ENCODE assay signal across 8 mouse cellular contexts in the genomic region with DNA sequence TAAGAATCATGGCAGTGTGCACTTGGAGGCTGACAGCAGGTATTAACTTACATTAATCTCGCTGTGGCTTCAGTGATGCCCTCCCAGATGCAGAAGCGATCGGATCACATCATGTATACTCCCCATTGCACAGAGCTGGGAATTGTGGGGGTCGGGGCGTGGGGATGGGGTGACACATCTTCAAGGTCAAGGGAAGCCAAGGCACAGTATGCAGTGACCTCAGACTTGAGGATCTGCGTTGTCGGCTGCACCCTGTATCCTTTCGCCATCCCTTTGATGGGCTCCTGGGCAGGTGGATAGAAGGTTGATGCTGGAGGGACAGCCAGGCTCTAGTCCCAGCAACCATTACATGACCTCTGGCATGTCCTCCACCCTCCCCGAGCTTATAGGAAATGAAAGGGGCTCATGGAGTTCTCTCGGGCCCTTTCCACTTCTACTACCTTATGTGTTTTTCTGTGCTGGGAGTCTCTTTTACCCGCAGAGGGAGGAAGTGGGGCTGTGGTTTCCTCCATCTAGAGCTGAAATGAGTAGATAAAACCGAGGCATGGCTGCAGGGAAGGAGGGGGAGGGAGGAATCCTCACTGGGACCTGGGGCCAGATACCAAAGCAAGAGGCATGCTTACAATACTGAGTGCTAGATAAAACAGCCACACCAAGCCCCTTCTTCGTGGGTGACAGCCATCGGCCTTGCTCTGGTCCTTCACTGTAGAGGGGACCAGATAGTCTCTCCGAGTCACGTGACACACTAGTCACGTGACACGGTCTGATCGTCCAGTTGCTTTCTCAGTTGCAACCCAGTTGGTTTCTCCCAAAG.
DNase-seq lines count a peak whose midpoint lies in the region; ATAC-seq lines count a peak whose summit lies in the region.

No protein-coding gene starts in this region.

- no peak overlapping the region for H3K9ac ChIP-seq in heart, embryonic 11.5 days (ENCODE audit: low read depth, low read length)
- peak overlapping the region; percentile 59 for H3K9ac ChIP-seq in liver, embryonic 13.5 days

- no peaks in the 10 kb centered on the region for H3K9me3 ChIP-seq in heart, embryonic 11.5 days (replicated peaks; ENCODE audit: control insufficient read depth, low read length)
- no peaks in the 10 kb centered on the region for H3K9me3 ChIP-seq in liver, embryonic 13.5 days (replicated peaks)

- peak overlapping the region; percentile 89 for H3K27ac ChIP-seq in heart, embryonic 11.5 days (ENCODE audit: low read depth, low read length)
- peak overlapping the region; percentile 92 for H3K27ac ChIP-seq in liver, embryonic 13.5 days

- no peak for DNase-seq in heart, postnatal 14 days
- peak; percentile 70 for DNase-seq in c-Kit-negative CD71-positive TER-119-positive erythroid progenitor cells, embryonic 14.5 days (ENCODE audit: low read depth, low spot score)
- peak; percentile 81 for DNase-seq in liver, embryonic 13.5 days
- peak; percentile 67 to 79 for DNase-seq in spleen, postnatal 4 days (ENCODE audit: low spot score in 2 of 2)
- no peak for DNase-seq in embryo, embryonic 10 days (ENCODE audit: low spot score)
- DNase-seq in ovary, postnatal 36 days (ENCODE audit: low spot score), result no peak
- no peak for DNase-seq in left cerebral cortex, adult 18-20 months (ENCODE audit: low spot score in 2 of 2)

- peak overlapping the region; percentile 47 for H3K4me2 ChIP-seq in heart, embryonic 11.5 days
- H3K4me2 ChIP-seq in liver, embryonic 13.5 days, result peak overlapping the region; percentile 71

- peak; percentile 37; the same call in 1 of the 2 replicates for ATAC-seq in heart, embryonic 11.5 days (replicated peaks; ENCODE audit: insufficient number of reproducible peaks, low FRiP score, low TSS enrichment)
- peak; percentile 86 for ATAC-seq in liver, embryonic 13.5 days (ENCODE audit: low read depth)

- peak overlapping the region; percentile 2; the same call in 1 of the 2 replicates for H3K4me3 ChIP-seq in heart, embryonic 11.5 days (ENCODE audit: low read depth, low read length)
- peak overlapping the region; percentile 35 for H3K4me3 ChIP-seq in liver, embryonic 13.5 days (replicated peaks)

- no peaks in the 10 kb centered on the region for H3K36me3 ChIP-seq in heart, embryonic 11.5 days (ENCODE audit: control insufficient read depth, insufficient read depth, low read length)
- no peaks in the 10 kb centered on the region for H3K36me3 ChIP-seq in liver, embryonic 13.5 days

- H3K4me1 ChIP-seq in heart, embryonic 11.5 days (ENCODE audit: control insufficient read depth, insufficient read depth, low read length), result peaks cover 42% of the 10 kb centered on the region
- H3K4me1 ChIP-seq in liver, embryonic 13.5 days (replicated peaks), result peaks cover 95% of the 10 kb centered on the region

- intact Hi-C loops in heart, postnatal 14 days (cut with DNase I), result loop anchor here (5.0 kb wide), 1 partner anchor 49 kb away; no protein-coding TSS in a partner anchor

- WGBS in heart, embryonic 11.5 days (ENCODE audit: insufficient replicate concordance), result 67% methylated on average over 19 of the region's 19 CpGs
- 21% methylated on average over 19 of the region's 19 CpGs for WGBS in liver, embryonic 13.5 days (ENCODE audit: insufficient replicate concordance)

- H3K27me3 ChIP-seq in heart, embryonic 11.5 days (ENCODE audit: control insufficient read depth, insufficient read depth, low read length), result no peaks in the 10 kb centered on the region
- no peaks in the 10 kb centered on the region for H3K27me3 ChIP-seq in liver, embryonic 13.5 days

Comparison
In these comparisons a context has a peak if more than half of its experiments do, and no peak if none do; other contexts are left out.
1. DNase-seq: peak in c-Kit-negative CD71-positive TER-119-positive erythroid progenitor cells, embryonic 14.5 days (single experiment), liver, embryonic 13.5 days (single experiment) and spleen, postnatal 4 days (2 of 2); none in heart, postnatal 14 days (0 of 2), embryo, embryonic 10 days (single experiment), ovary, postnatal 36 days (single experiment) and left cerebral cortex, adult 18-20 months (0 of 2).